Mouse (Mus musculus): ENCODE data around the gene Elk4. TPM values are rescaled to one million over a fixed set of nuclear protein-coding genes. Genes with fewer than 3 reads are reported as not detected.

Elk4 gene
- total and polyA plus RNA-seq, 3 experiments, result 16.8 to 18.9 (median 17.4) TPM

DNA sequence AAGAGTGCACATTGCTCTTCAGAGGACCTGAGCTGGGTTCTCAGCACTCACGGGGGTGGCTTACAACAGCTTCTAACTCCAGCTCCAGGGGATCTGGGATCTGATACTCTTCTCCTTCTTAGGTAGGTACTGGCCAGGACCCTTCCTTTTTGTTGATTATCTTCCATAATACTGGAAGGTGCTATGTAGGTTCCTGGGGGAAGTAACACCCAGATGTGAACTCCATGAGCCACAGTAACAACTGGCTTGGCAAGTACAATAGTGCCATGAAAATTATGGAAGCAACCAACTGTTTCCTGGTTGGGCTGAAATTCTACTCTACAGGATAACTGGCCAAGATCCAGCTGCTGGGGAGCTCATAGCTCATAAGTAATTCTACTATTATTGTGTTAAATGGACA is 1.9 kb upstream of the Elk4 start:
- Histone ChIP-seq H3K36me3 (replicated peaks in 1 of 2; ENCODE audit: control insufficient read depth in 1 of 2, insufficient read depth in 1 of 2, low read length in 1 of 2) (no peaks in the 10 kb centered on the region), H3K9me3 (replicated peaks; ENCODE audit: low read length) (no peaks in the 10 kb centered on the region), H3K4me2 (ENCODE audit: insufficient read depth, low read depth, poor library complexity, severe bottlenecking) (no peak overlapping the region), H3K27me3 (replicated peaks) (no peaks in the 10 kb centered on the region), H3K4me1 (ENCODE audit: control insufficient read depth in 1 of 2, insufficient read depth in 2 of 2) (peaks cover 18 to 47% of the 10 kb centered on the region in 2 experiments; a peak in 3 of 4 replicates), H3K9ac (ENCODE audit: insufficient read depth, low read depth) (no peak overlapping the region), H3K4me3 (replicated peaks in 1 of 3; ENCODE audit: low read depth in 2 of 3, low read length in 2 of 3, poor library complexity in 1 of 3) (no peak overlapping the region), H3K27ac (ENCODE audit: insufficient read depth, low read depth) (peak overlapping the region; percentile 33), H3K79me2 (replicated peaks; ENCODE audit: control insufficient read depth, extremely low read depth, insufficient read depth, poor library complexity, severe bottlenecking) (peaks cover 20% of the 10 kb centered on the region)
- TF ChIP-seq CTCF (conservative IDR thresholded peaks at IDR 0.05 in 1 of 2, IDR thresholded peaks at IDR 0.05 in 1 of 2; ENCODE audit: low read depth in 2 of 2, low read length in 2 of 2) (no peak), CHD1 (IDR thresholded peaks at IDR 0.05; ENCODE audit: low read depth, low read length) (no peak), ETS1 (conservative IDR thresholded peaks at IDR 0.05; ENCODE audit: low read depth, low read length) (no peak), MAZ (IDR thresholded peaks at IDR 0.05; ENCODE audit: low read depth, low read length) (no peak), USF1 (IDR thresholded peaks at IDR 0.05; ENCODE audit: low read depth, low read length) (no peak), MAFK (IDR thresholded peaks at IDR 0.05; ENCODE audit: insufficient replicate concordance, low read length) (no peak), RCOR1 (conservative IDR thresholded peaks at IDR 0.05; ENCODE audit: low read depth, low read length) (no peak), IRF4 (IDR thresholded peaks at IDR 0.05; ENCODE audit: low read depth, low read length) (no peak), POLR2A (IDR thresholded peaks at IDR 0.05; ENCODE audit: low read depth, low read length) (no peak), KAT2A (IDR thresholded peaks at IDR 0.05; ENCODE audit: insufficient replicate concordance, low read length) (no peak), RAD21 (IDR thresholded peaks at IDR 0.05; ENCODE audit: low read depth, low read length) (no peak), SMC3 (IDR thresholded peaks at IDR 0.05; ENCODE audit: low read depth, low read length) (no peak), ZKSCAN1 (IDR thresholded peaks at IDR 0.05; ENCODE audit: borderline replicate concordance, low read depth, low read length) (no peak), ZMIZ1 (IDR thresholded peaks at IDR 0.05; ENCODE audit: low read depth, low read length) (no peak), USF2 (conservative IDR thresholded peaks at IDR 0.05; ENCODE audit: low read depth, low read length) (no peak)
- no peak for DNase-seq (ENCODE audit: extremely low read depth)
- in situ Hi-C loops (cut with MboI; ENCODE audit: low pct_ligation_motif_present, low pct_unique_long_range_greater_than_20kb, low sequenced_read_pairs) (loop anchor here (5.0 kb wide), 2 partner anchors 37 to 102 kb away; no protein-coding TSS in a partner anchor), dilution Hi-C loops (cut with MboI; ENCODE audit: extremely low pct_ligation_motif_present, extremely low pct_unique_long_range_greater_than_20kb, low sequenced_read_pairs) (no loop called here)

GRCm38 (mm10) chr1:132006046-132006445 is 1.4 kb upstream of the Elk4 start:
- H3K36me3 ChIP-seq (replicated peaks in 1 of 2; ENCODE audit: control insufficient read depth in 1 of 2, insufficient read depth in 1 of 2, low read length in 1 of 2), result no peaks in the 10 kb centered on the region
- in situ Hi-C loops (cut with MboI; ENCODE audit: low pct_ligation_motif_present, low pct_unique_long_range_greater_than_20kb, low sequenced_read_pairs) (loop anchor here (5.0 kb wide), 2 partner anchors 36 to 101 kb away; no protein-coding TSS in a partner anchor), dilution Hi-C loops (cut with MboI; ENCODE audit: extremely low pct_ligation_motif_present, extremely low pct_unique_long_range_greater_than_20kb, low sequenced_read_pairs) (no loop called here)
- DNase-seq (ENCODE audit: extremely low read depth), result no peak
- peaks cover 18 to 47% of the 10 kb centered on the region in 2 experiments; a peak in 3 of 4 replicates for H3K4me1 ChIP-seq (ENCODE audit: control insufficient read depth in 1 of 2, insufficient read depth in 2 of 2)
- H3K9me3 ChIP-seq (replicated peaks; ENCODE audit: low read length), result no peaks in the 10 kb centered on the region
- peak overlapping the region; percentile 32 for H3K4me2 ChIP-seq (ENCODE audit: insufficient read depth, low read depth, poor library complexity, severe bottlenecking)
- H3K4me3 ChIP-seq (replicated peaks in 1 of 3; ENCODE audit: low read depth in 2 of 3, low read length in 2 of 3, poor library complexity in 1 of 3), result no peak overlapping the region
- peak overlapping the region; percentile 33 for H3K27ac ChIP-seq (ENCODE audit: insufficient read depth, low read depth)
- TF ChIP-seq ZNF384 (IDR thresholded peaks at IDR 0.05; ENCODE audit: low read depth, low read length) (no peak), SIN3A (IDR thresholded peaks at IDR 0.05; ENCODE audit: low read length) (0 out of 2 replicates have a peak, but pooled peaks have one; percentile 19)
- H3K79me2 ChIP-seq (replicated peaks; ENCODE audit: control insufficient read depth, extremely low read depth, insufficient read depth, poor library complexity, severe bottlenecking), result peaks cover 22% of the 10 kb centered on the region
- H3K27me3 ChIP-seq (replicated peaks), result no peaks in the 10 kb centered on the region
- no peak overlapping the region for H3K9ac ChIP-seq (ENCODE audit: insufficient read depth, low read depth)
